Mouse (Mus musculus) neutrophil, adult 5-6 weeks (primary cell): ENCODE data around the gene 4930519G04Rik. TPM values are rescaled to one million over a fixed set of nuclear protein-coding genes. Genes with fewer than 3 reads are reported as not detected.
"Not testable (repeated sequence)": the region's sequence is repeated elsewhere in the genome, so short reads cannot be mapped to it uniquely, and the experiment has no call there.

Source experiments
- ATAC-seq: fragments of 151-379, 151-347 bp; 2 replicates; pipeline ENCODE4 v1.8.0; 2017; ENCODE audit warnings: mild to moderate bottlenecking, moderate TSS enrichment; ENCODE audit not compliant: insufficient number of reproducible peaks, poor library complexity, low FRiP score, severe bottlenecking; ENCODE audit errors: extremely low read depth
- total RNA-seq: library from RNA; stranded (forward); fragments of 200-1000 nt; gene quantifications from 2 replicates; pipeline ENCODE4 v1.2.3, GENCODE M21; 2017

4930519G04Rik gene
- total RNA-seq, 1 experiment from 2014 or later, result 3.1 TPM

DNA sequence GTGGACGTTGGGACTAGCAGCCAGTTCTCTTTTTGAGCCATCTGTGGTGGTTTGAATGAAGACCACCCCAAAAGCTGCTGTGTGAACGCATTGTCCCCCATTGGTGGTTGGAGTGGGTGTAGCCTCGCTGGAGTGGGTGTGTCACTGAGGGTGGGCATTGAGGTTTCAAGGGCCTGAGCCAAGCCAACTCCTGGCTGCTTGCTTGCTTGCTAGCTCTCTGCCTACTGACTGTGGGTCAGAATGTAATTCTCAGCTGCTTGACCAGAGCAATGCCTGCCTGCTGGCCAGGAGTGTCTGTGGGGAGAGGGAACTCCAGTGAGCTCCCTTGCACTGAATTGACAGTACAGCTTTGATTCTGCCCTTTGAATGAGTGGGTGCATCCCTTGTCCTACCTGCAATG is 23.7 kb upstream of the 4930519G04Rik start:
- no peak for ATAC-seq

GRCm38 (mm10) chr5:114836886-114837285 is 16.6 kb upstream of the 4930519G04Rik start:
- ATAC-seq, result no peak

GRCm38 (mm10) chr5:114840481-114840880 is 13.0 kb upstream of the 4930519G04Rik start:
- not testable (repeated sequence) for ATAC-seq

DNA sequence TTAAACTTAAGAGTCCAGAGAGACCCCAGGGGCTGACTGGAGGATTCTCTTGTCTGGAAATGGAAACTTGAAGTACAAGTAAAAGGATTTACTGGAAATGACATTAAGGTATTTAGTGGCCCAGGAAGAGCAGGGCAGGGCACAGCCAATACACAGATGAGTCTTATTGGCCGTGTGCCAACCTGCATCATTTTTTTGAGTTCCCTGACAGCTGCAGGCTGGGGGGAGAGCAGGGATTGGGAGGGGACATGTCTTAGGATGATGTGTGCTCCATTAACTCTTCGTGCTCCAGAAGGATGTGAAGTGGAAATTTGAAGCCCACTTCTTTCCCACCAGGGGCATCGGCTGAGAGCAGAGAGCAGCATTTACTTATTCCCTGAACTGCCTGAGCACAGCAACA is 11.3 kb upstream of the 4930519G04Rik start:
- not testable (repeated sequence) for ATAC-seq

DNA sequence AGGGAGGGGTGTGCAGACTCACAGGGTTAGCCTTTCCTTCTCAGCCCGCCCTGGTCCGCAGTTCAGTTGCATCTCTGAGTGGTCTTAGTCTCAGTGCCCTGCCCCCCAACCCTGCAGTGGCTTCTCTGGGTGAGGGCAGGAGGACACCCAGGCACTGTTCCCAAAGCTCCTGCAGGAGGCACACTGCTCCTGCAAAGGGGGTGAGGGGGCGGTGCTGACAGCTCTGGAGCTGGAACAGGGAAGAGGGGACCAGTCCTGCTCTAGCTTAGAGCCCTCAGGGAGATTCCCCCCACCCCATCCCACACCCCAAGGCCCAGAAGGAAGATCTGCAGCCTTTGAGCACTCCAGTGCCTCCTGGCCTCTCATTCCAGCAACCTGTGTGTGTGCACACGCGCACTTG is 10.8 kb upstream of the 4930519G04Rik start:
- no peak for ATAC-seq

- not testable (repeated sequence) for ATAC-seq
Observed at GRCm38 (mm10) chr5:114844371-114844770, 9.1 kb upstream of the 4930519G04Rik start.

- no peak for ATAC-seq
Observed at GRCm38 (mm10) chr5:114851565-114852236, 1.8 kb upstream of the 4930519G04Rik start.

DNA sequence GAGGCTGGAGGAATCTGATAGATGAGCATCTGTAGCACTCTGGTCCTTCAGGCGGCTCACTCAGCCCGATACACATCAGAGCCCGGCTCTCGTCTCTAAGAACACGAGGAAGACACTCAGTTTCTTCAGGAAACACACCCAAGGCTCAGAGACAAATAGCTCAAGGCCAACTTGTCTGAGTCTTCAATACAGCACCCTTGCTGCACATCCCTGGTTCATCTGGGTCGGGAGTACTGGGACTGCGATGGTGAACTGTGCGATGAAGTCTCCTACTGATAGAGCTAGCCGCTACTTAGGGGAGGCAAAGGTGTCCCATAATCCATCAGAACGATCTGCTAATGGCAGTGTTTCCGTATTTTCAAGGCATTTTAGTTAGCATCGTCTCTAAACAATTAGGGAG is 5.1 kb downstream of the 4930519G04Rik start, which contains the start of gene Gm9936:
TSS of gene Gm9936 (minus strand) at position 101 of the 400 bp plus-strand sequence.
- no peak for ATAC-seq

- ATAC-seq, result peak; percentile 76
Observed at GRCm38 (mm10) chr5:114859253-114859652, 5.8 kb downstream of the 4930519G04Rik start.

DNA sequence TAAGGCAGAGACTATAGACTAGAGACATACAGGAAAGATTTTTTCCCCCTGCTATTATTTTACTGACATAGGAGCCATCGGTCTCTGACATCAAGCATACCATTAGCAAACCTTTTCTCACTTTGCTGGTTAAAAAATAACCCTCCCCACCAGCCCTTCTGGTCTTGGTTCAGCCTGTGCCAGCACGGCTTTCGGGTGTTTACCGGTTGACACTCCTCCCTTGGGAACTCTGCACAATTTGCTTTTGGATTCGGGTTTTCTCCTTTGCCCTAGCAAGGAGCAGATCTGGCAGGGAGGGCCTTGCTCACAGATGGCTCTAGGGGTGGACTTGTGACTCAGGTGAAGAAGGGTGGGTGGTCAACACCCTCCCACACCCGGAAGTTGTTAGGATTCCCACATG is 8.3 kb downstream of the 4930519G04Rik start:
- ATAC-seq, result no peak

- ATAC-seq, result peak; percentile 86
Observed at GRCm38 (mm10) chr5:114864813-114865212, 11.3 kb downstream of the 4930519G04Rik start.

DNA sequence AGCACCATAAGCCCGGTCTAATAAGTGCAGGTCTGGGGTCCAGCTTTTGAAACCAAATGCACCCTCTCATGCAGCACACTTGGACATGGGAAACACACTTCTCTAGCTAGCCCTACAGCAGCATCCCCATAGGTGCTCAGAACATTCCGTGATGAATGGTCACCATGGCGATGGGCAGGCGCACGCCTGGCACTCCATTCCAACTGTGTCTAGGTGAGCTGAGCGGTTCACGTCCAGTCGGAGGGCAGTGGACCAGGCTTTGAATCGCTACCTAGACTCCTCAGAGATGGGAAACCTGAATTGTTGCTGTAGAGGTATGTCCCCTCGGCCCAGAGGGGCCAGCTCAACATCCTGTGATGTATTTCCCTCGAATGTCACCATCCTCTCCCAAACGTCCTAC is 11.8 kb downstream of the 4930519G04Rik start:
- ATAC-seq, result no peak

DNA sequence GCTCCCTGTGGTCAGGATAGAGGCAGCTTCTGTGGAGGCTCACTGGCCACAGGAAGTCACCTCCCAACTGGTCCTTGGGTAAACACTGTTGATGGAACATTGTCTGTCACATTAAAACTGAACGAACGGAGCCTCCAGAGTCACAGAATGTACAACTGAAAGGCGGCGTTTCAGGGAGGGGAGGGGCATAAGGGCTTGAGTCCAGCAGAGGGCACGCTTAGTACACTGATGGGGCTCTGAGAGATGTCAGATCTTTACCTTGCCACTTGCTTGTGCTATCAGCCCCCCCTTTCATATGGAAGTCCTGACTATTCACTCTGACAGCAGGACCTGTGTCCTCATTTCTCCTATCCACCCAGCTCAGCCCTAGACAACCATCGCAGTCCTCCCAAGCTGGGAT is 22.4 kb downstream of the 4930519G04Rik start:
- ATAC-seq, result peak; percentile 62; the same call in 1 of the 2 replicates

GRCm38 (mm10) chr5:114876331-114876730 is 22.9 kb downstream of the 4930519G04Rik start:
- ATAC-seq, result no peak

DNA sequence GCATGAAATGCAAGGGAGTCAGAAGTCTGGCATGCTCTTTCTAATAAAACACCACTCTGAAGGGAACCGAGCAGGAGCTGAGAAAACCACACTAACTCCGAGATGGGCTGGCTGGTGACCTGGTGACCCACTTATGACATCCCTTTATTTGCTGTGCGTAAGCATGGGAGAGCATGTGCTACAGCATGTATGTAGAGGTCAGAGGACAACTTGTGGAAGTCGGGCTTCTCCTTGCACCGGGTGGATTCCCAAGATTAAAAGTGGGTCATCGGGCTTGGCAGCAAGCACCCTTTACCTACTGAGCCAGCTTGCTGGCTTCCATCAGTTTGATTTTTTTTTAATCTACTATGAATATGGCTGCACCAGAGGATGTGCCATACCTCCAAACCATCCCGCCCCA is 24.0 kb downstream of the 4930519G04Rik start:
- no peak for ATAC-seq

DNA sequence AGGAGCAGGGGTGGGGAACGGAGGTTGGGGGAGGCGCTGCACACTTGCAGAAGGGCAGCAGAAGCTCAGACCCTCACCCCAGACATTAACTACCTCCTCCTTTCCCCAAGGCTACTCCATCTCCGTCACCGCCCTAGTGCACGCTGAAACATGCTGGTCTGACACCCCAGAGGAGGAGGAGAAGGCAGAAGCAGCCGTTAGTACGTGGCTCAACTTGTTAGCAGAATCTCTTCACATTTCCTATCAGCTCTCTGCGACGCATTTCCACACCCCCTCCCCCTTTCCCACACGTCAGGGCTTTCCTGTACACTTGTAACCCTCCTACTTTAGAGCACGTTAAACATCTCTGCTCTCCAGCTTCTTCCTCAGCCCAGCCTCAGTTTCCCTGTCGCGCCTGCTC is 25.9 kb downstream of the 4930519G04Rik start:
- ATAC-seq, result no peak

DNA sequence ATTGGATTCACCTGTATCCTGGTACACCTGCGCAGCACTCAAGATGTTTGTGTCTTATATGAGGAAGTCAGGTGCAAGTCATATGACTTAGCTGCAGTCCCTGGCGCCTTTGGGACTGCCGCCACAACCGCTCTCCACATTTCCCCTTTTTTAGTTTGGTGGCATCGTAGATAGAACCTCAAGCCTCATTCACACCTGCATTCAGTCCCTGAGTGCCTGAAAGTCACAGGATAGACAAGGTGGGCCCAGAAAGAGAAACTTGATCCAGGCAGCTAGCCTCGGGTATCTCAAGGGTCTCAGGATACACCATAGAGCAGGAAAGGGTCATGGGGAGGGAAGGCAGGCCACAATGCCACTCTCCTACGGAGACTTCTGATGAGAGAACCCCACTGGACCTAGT is 28.9 kb downstream of the 4930519G04Rik start:
- ATAC-seq, result not testable (repeated sequence)

- ATAC-seq, result peak; percentile 96
Observed at GRCm38 (mm10) chr5:114883022-114883421, 29.6 kb downstream of the 4930519G04Rik start.

- no peak for ATAC-seq
Observed at GRCm38 (mm10) chr5:114886801-114887200, 33.3 kb downstream of the 4930519G04Rik start.

GRCm38 (mm10) chr5:114888995-114889394 is 35.5 kb downstream of the 4930519G04Rik start:
- ATAC-seq, result no peak

DNA sequence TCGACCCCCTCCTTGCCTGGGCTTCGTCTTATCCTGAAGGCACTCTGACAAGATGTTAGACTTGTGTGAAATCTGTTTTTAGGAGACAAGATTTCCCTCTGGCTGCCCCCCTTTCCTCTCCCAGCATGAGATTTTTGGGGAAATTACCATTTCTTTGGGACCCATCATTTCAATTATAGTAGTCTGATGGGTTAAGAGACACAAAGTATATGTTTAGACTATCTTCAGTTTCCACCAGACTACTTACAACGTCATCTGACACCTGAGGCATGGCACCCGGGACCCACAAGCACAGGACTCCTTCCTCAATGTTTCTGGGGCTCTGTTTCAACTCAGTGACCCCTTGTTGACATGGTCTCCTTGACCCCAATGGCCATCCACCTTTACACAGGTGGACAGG is 42.1 kb downstream of the 4930519G04Rik start:
- no peak for ATAC-seq
